Comparison of ENCODE assay signal across 9 mouse cellular contexts in the genomic region with DNA sequence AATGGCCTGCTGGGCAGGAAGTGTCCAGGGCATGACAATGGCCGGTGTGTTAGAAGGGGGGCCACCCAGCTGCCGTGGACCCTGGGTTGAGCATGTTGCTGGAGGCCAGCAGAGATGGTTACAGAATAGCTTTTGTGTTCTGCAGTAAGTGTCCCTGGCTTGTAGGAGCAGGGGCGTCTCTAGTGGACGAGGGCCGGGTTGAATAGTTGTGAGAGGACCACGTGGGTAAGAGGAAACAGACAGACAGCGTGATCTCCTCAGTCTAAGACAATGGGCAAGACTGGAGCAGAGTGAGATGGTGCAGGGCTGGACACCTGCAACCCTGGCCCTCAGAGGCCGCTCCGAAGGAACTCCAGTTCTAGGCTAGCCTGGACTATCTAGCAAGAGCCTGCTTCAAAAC. TPM values are rescaled to one million over a fixed set of nuclear protein-coding genes. Genes with fewer than 3 reads are reported as not detected.
A peak's percentile ranks its signal among the peaks of the same experiment; 100 is the strongest.
DNase-seq lines count a peak whose midpoint lies in the region; ATAC-seq and TF ChIP-seq lines count a peak whose summit lies in the region.
"Had no signal": no experiment of that assay in that cellular context is flagged by ENCODE, and none has a peak within 500 bp of the region (broad histone marks: within the 10 kb centered on the region; RNA-seq: fewer than 3 reads in every experiment).

No protein-coding gene starts in this region.

- 69% methylated on average over 9 of the region's 9 CpGs for WGBS in forebrain, embryonic 10.5 days
- 67% methylated on average over 9 of the region's 9 CpGs for WGBS in forebrain, postnatal 0 days
- 33% methylated on average over 9 of the region's 9 CpGs for WGBS in heart, embryonic 16.5 days
- 6% methylated on average over 7 of the region's 9 CpGs for WGBS in macrophage (ENCODE audit: missing documents)

- no peak for ATAC-seq in forebrain, postnatal 0 days
- ATAC-seq in heart, embryonic 16.5 days (replicated peaks; ENCODE audit: extremely low read depth, insufficient read depth, low FRiP score) = no peak

- no peaks in the 10 kb centered on the region for H3K9me3 ChIP-seq in forebrain, embryonic 10.5 days
- no peaks in the 10 kb centered on the region for H3K9me3 ChIP-seq in forebrain, postnatal 0 days (ENCODE audit: low read length)
- H3K9me3 ChIP-seq in heart, embryonic 16.5 days (replicated peaks; ENCODE audit: control insufficient read depth, low read length) = no peaks in the 10 kb centered on the region

- 0 out of 2 replicates have a peak overlapping the region, but pooled peaks have one; percentile 15 for H3K27ac ChIP-seq in forebrain, embryonic 10.5 days
- no peak overlapping the region for H3K27ac ChIP-seq in forebrain, postnatal 0 days (ENCODE audit: low read depth, low read length)
- 0 out of 2 replicates have a peak overlapping the region, but pooled peaks have one; percentile 17 for H3K27ac ChIP-seq in left cerebral cortex, adult 2 months
- H3K27ac ChIP-seq in heart, embryonic 16.5 days (ENCODE audit: low read length) = peak overlapping the region; percentile 97
- peak overlapping the region; percentile 87 for H3K27ac ChIP-seq in macrophage

- H3K4me3 ChIP-seq in forebrain, embryonic 10.5 days = no peak overlapping the region
- no peak overlapping the region for H3K4me3 ChIP-seq in forebrain, postnatal 0 days (ENCODE audit: low read depth, low read length)
- no peak overlapping the region for H3K4me3 ChIP-seq in left cerebral cortex, adult 2 months
- peak overlapping the region; percentile 71 for H3K4me3 ChIP-seq in heart, embryonic 16.5 days (ENCODE audit: low read length)
- H3K4me3 ChIP-seq in macrophage (ENCODE audit: inconsistent target) = peak overlapping the region; percentile 93

- TF ChIP-seq CTCF in forebrain, postnatal 0 days (IDR thresholded peaks at IDR 0.05; ENCODE audit: low read depth) = no peak
- no peak for TF ChIP-seq CTCF in left cerebral cortex, adult 2 months (IDR thresholded peaks at IDR 0.05)

- peaks cover 61% of the 10 kb centered on the region for H3K4me1 ChIP-seq in forebrain, embryonic 10.5 days
- 0 out of 2 replicates have a peak, but pooled peaks cover 13% of the 10 kb centered on the region for H3K4me1 ChIP-seq in forebrain, postnatal 0 days (ENCODE audit: insufficient read depth)
- peaks cover 63% of the 10 kb centered on the region for H3K4me1 ChIP-seq in heart, embryonic 16.5 days (ENCODE audit: control insufficient read depth, insufficient read depth, low read length)

- no peak overlapping the region for H3K9ac ChIP-seq in forebrain, postnatal 0 days
- peak overlapping the region; percentile 87 for H3K9ac ChIP-seq in heart, embryonic 16.5 days (ENCODE audit: low read length)

- DNase-seq in forebrain, embryonic 10.5 days (ENCODE audit: extremely low spot score, low spot score) = no peak
- no peak for DNase-seq in forebrain, postnatal 0 days
- no peak for DNase-seq in left cerebral cortex, adult 2 months (ENCODE audit: extremely low spot score in 1 of 2, low spot score in 2 of 2)
- DNase-seq in left cerebral cortex, adult 18-20 months (ENCODE audit: low spot score in 2 of 2) = no peak
- DNase-seq in right cerebral cortex, postnatal 36 days (ENCODE audit: low spot score in 2 of 2) = no peak
- no peak for DNase-seq in cerebellum, adult 9-11 months
- DNase-seq: cerebellum, adult 11 months had no signal

- peaks cover 28% of the 10 kb centered on the region for H3K27me3 ChIP-seq in forebrain, embryonic 10.5 days (ENCODE audit: poor library complexity, severe bottlenecking)
- H3K27me3 ChIP-seq in forebrain, postnatal 0 days (ENCODE audit: insufficient read depth, low read length) = no peaks in the 10 kb centered on the region
- no peaks in the 10 kb centered on the region for H3K27me3 ChIP-seq in heart, embryonic 16.5 days (ENCODE audit: control insufficient read depth, insufficient read depth, low read length)

- peaks cover 88% of the 10 kb centered on the region for H3K79me2 ChIP-seq in macrophage (ENCODE audit: inconsistent target)

- intact Hi-C loops in left cerebral cortex, adult 2 months (cut with DNase I) = no loop called here

- H3K36me3 ChIP-seq in forebrain, embryonic 10.5 days (replicated peaks) = no peaks in the 10 kb centered on the region
- H3K36me3 ChIP-seq in forebrain, postnatal 0 days (ENCODE audit: insufficient read depth) = no peaks in the 10 kb centered on the region
- no peaks in the 10 kb centered on the region for H3K36me3 ChIP-seq in heart, embryonic 16.5 days (ENCODE audit: control insufficient read depth, insufficient read depth)
- no peaks in the 10 kb centered on the region for H3K36me3 ChIP-seq in macrophage (ENCODE audit: inconsistent target)

- no peak overlapping the region for H3K4me2 ChIP-seq in forebrain, postnatal 0 days (ENCODE audit: low read depth)
- peak overlapping the region; percentile 95 for H3K4me2 ChIP-seq in heart, embryonic 16.5 days (ENCODE audit: low read depth, low read length)

RNA-seq across cellular contexts. Expression of gene Lrrfip1, which starts 57.2 kb away (rescaled TPM):
- 25.1 and 26.4 TPM in 2 replicates for polyA plus RNA-seq in forebrain, embryonic 10.5 days (2016; fragmentation: Nextera tagmentation; extraction: Ambion mirVana)
- total RNA-seq in forebrain, postnatal 0 days (2014; rRNA removed) = 52.4 and 55.4 TPM in 2 replicates
- polyA plus RNA-seq in forebrain, postnatal 0 days (2015; fragmentation: Nextera tagmentation; extraction: Ambion mirVana) = 56.9 and 62.0 TPM in 2 replicates
- 10 to 100 TPM; 71.4 to 75.1 TPM for total RNA-seq in left cerebral cortex, adult 2 months (2021)
- total RNA-seq in left cerebral cortex, adult 18-20 months (2021) = 10 to 100 TPM; 71.0 to 74.6 TPM
- polyA plus RNA-seq in heart, embryonic 16.5 days (2015; fragmentation: Nextera tagmentation; extraction: Ambion mirVana) = 156 TPM in 2 replicates
- 1,000 to 10,000 TPM in 1 of 26 experiments, 100 to 1,000 TPM in 24, 10 to 100 TPM in 1; 83.2 to 1,087 (median 200) TPM for total RNA-seq in macrophage (2018; cell fraction: chromatin; rRNA removed)
- 100 to 1,000 TPM in 5 of 26 experiments, 10 to 100 TPM in 21; 53.9 to 309 (median 75.0) TPM for total RNA-seq in macrophage (2018; cell fraction: cytosol; rRNA removed)
- total RNA-seq in macrophage (2018; cell fraction: nucleus; rRNA removed) = 100 to 1,000 TPM in 19 of 26 experiments, 10 to 100 TPM in 7; 79.7 to 456 (median 123) TPM
- 58.8 to 94.9 TPM (median 88.9 TPM) in 3 replicates for polyA plus RNA-seq in macrophage (2018)

Comparison
In these comparisons a context has a peak if more than half of its experiments do, and no peak if none do; other contexts are left out.
1. H3K4me3 ChIP-seq: peak in heart, embryonic 16.5 days (single experiment) and macrophage (single experiment); none in forebrain, embryonic 10.5 days (single experiment), forebrain, postnatal 0 days (single experiment) and left cerebral cortex, adult 2 months (single experiment).